Mouse (Mus musculus) T-helper 2 cell (primary cell): ENCODE measurements at regions not wholly inside any gene's neighbourhood (a gene's known extent, or its start where the extent isn't known, plus 50 kb on each side); places are given as distances from the start of the nearest gene placed in this dataset.

Source experiments
- in situ Hi-C: fragments of 300-600 bp; cut with MboI, MseI; formaldehyde crosslinking; loops from one replicate; pipeline ENCODE4 v1.15.1; 2025; ENCODE audit warnings: high pct_unique_total_duplicates

- in situ Hi-C loops = no loop called here
These were observed 86.2 kb upstream of the Slc25a26 start for GRCm38 (mm10) chr6:94413987-94414360.

GRCm38 (mm10) chr6:94413297-94413986, 86.7 kb upstream of the Slc25a26 start:
- in situ Hi-C loops = no loop called here

- in situ Hi-C loops = no loop called here
These were observed 87.8 kb upstream of the Slc25a26 start for GRCm38 (mm10) chr6:94412341-94412740.

GRCm38 (mm10) chr6:94410480-94410879, 89.7 kb upstream of the Slc25a26 start:
- in situ Hi-C loops = no loop called here

GRCm38 (mm10) chr6:94408996-94409395, 91.1 kb upstream of the Slc25a26 start:
- in situ Hi-C loops = no loop called here

GRCm38 (mm10) chr6:94407751-94408150, 92.4 kb upstream of the Slc25a26 start:
- in situ Hi-C loops = no loop called here

- in situ Hi-C loops = no loop called here
These were observed 94.6 kb upstream of the Slc25a26 start for GRCm38 (mm10) chr6:94405371-94406076.

- in situ Hi-C loops = no loop called here
These were observed 98.3 kb upstream of the Slc25a26 start for GRCm38 (mm10) chr6:94401617-94402481.

- in situ Hi-C loops = no loop called here
These were observed 99.0 kb upstream of the Slc25a26 start for GRCm38 (mm10) chr6:94401061-94401591.

- in situ Hi-C loops = no loop called here
These were observed 99.6 kb upstream of the Slc25a26 start for GRCm38 (mm10) chr6:94400471-94401051.

- in situ Hi-C loops = no loop called here
These were observed 107.4 kb upstream of the Magi1 start for GRCm38 (mm10) chr6:94391134-94391533.

- in situ Hi-C loops = no loop called here
These were observed 106.7 kb upstream of the Magi1 start for GRCm38 (mm10) chr6:94390403-94390802.

GRCm38 (mm10) chr6:94389716-94390115, 106.0 kb upstream of the Magi1 start:
- in situ Hi-C loops = no loop called here

- in situ Hi-C loops = no loop called here
These were observed 103.9 kb upstream of the Magi1 start for GRCm38 (mm10) chr6:94387648-94388047.

- in situ Hi-C loops = no loop called here
These were observed 101.8 kb upstream of the Magi1 start for GRCm38 (mm10) chr6:94385531-94385930.

GRCm38 (mm10) chr6:94369991-94370390, 86.3 kb upstream of the Magi1 start:
- in situ Hi-C loops = no loop called here

GRCm38 (mm10) chr6:94363951-94364350, 80.2 kb upstream of the Magi1 start:
- in situ Hi-C loops = no loop called here

GRCm38 (mm10) chr6:94362626-94363025, 78.9 kb upstream of the Magi1 start:
- in situ Hi-C loops = no loop called here

GRCm38 (mm10) chr6:94357568-94357967, 73.9 kb upstream of the Magi1 start:
- in situ Hi-C loops = loop anchor here (10.0 kb wide), 1 partner anchor 1567 kb away; no protein-coding TSS in a partner anchor

- in situ Hi-C loops = loop anchor here (10.0 kb wide), 1 partner anchor 1570 kb away; no protein-coding TSS in a partner anchor
These were observed 70.9 kb upstream of the Magi1 start for GRCm38 (mm10) chr6:94354451-94355095.

GRCm38 (mm10) chr6:94344296-94344695, 60.6 kb upstream of the Magi1 start:
- in situ Hi-C loops = no loop called here
